Mouse (Mus musculus): ENCODE data around the gene Togaram1. TPM values are rescaled to one million over a fixed set of nuclear protein-coding genes. Genes with fewer than 3 reads are reported as not detected.

Gene Togaram1
- total RNA-seq, 2 experiments from 2014 or later, result 46.0 to 49.6 TPM

GRCm38 (mm10) chr12:65036892-65037545 lies 71.4 kb downstream of the Togaram1 start:
- DNase-seq (ENCODE audit: low spot score in 2 of 2), result no peak
- intact Hi-C loops (cut with DNase I), result no loop called here

- DNase-seq (ENCODE audit: low spot score in 2 of 2), result no peak
- intact Hi-C loops (cut with DNase I), result no loop called here
These were observed 71.9 kb downstream of the Togaram1 start for GRCm38 (mm10) chr12:65037546-65037937.

- no peak for DNase-seq (ENCODE audit: low spot score in 2 of 2)
- intact Hi-C loops (cut with DNase I), result no loop called here
These were observed 83.2 kb downstream of the Togaram1 start for GRCm38 (mm10) chr12:65048799-65049198.

- intact Hi-C loops (cut with DNase I), result loop anchor here (5.0 kb wide), 1 partner anchor 71 kb away; no protein-coding TSS in a partner anchor
- DNase-seq (ENCODE audit: low spot score in 2 of 2), result no peak
These were observed 92.6 kb downstream of the Togaram1 start for GRCm38 (mm10) chr12:65058203-65058602.

GRCm38 (mm10) chr12:65061082-65061481 lies 95.5 kb downstream of the Togaram1 start:
- intact Hi-C loops (cut with DNase I), result no loop called here
- no peak for DNase-seq (ENCODE audit: low spot score in 2 of 2)

GRCm38 (mm10) chr12:65065241-65065640 lies 99.6 kb downstream of the Togaram1 start:
- DNase-seq (ENCODE audit: low spot score in 2 of 2), result no peak
- intact Hi-C loops (cut with DNase I), result no loop called here

GRCm38 (mm10) chr12:65066234-65066633 lies 100.6 kb downstream of the Togaram1 start:
- intact Hi-C loops (cut with DNase I), result no loop called here
- DNase-seq (ENCODE audit: low spot score in 2 of 2), result no peak

- DNase-seq (ENCODE audit: low spot score in 2 of 2), result no peak
- intact Hi-C loops (cut with DNase I), result no loop called here
These were observed 102.8 kb downstream of the Togaram1 start for GRCm38 (mm10) chr12:65068409-65068808.

Other genes starting within 250 kb of the Togaram1 start
- gene Gm527, start 47.9 kb upstream of the Togaram1 start, total RNA-seq (2021), result 10 to 100 TPM; 10.1 to 13.7 TPM
- gene Klhl28, start 270 bp upstream of the Togaram1 start, total RNA-seq (2021), result 10 to 100 TPM; 22.4 to 23.1 TPM
- 10 to 100 TPM; 35.2 to 37.9 TPM for gene Prpf39, start 70.5 kb downstream of the Togaram1 start, total RNA-seq (2021)
- gene Fkbp3, start 108.2 kb downstream of the Togaram1 start, total RNA-seq (2021), result 100 to 1,000 TPM; 181 to 184 TPM
- 10 to 100 TPM in 1 of 2 experiments, 1 to 10 TPM in 1; 8.6 to 10.3 TPM for gene Fancm, start 109.8 kb downstream of the Togaram1 start, total RNA-seq (2021)
- gene Mis18bp1, start 206.8 kb downstream of the Togaram1 start, total RNA-seq (2021), result 1 to 10 TPM in 1 of 2 experiments, under 1 TPM in 1; 0.55 to 1.4 TPM